Mouse (Mus musculus): Measurements from ENCODE around the gene Fetub. TPM values are rescaled to one million over a fixed set of nuclear protein-coding genes. Genes with fewer than 3 reads are reported as not detected.

The Fetub gene
- total RNA-seq, 2 experiments from 2014 or later: not detected

- ATAC-seq (replicated peaks; ENCODE audit: low FRiP score, poor library complexity, severe bottlenecking): no peak
Observed at GRCm38 (mm10) chr16:22955397-22956084, 37.4 kb downstream of the Fetub start.

GRCm38 (mm10) chr16:22956085-22956439 lies 37.9 kb downstream of the Fetub start:
- ATAC-seq (replicated peaks; ENCODE audit: low FRiP score, poor library complexity, severe bottlenecking): no peak

- no peak for ATAC-seq (replicated peaks; ENCODE audit: low FRiP score, poor library complexity, severe bottlenecking)
Observed at GRCm38 (mm10) chr16:22961073-22961472, 42.9 kb downstream of the Fetub start.

GRCm38 (mm10) chr16:22962256-22962655 lies 44.1 kb downstream of the Fetub start:
- no peak for ATAC-seq (replicated peaks; ENCODE audit: low FRiP score, poor library complexity, severe bottlenecking)

GRCm38 (mm10) chr16:22963293-22963692 lies 45.2 kb downstream of the Fetub start:
- ATAC-seq (replicated peaks; ENCODE audit: low FRiP score, poor library complexity, severe bottlenecking): no peak

- ATAC-seq (replicated peaks; ENCODE audit: low FRiP score, poor library complexity, severe bottlenecking): no peak
Observed at GRCm38 (mm10) chr16:22967383-22968030, 49.4 kb downstream of the Fetub start.

Other genes starting within 250 kb of the Fetub start
- not detected in 2 replicates for gene Crygs, start 106.8 kb upstream of the Fetub start, total RNA-seq (2015; ENCODE audit: low replicate concordance)
- not detected in 2 replicates for gene Crygs, start 106.8 kb upstream of the Fetub start, total RNA-seq (2017; ENCODE audit: low replicate concordance)
- gene Tbccd1, start 60.7 kb upstream of the Fetub start, total RNA-seq (2015; ENCODE audit: low replicate concordance): 12.5 and 13.6 TPM in 2 replicates
- gene Tbccd1, start 60.7 kb upstream of the Fetub start, total RNA-seq (2017; ENCODE audit: low replicate concordance): 21.0 and 21.3 TPM in 2 replicates
- gene Dnajb11, start 60.5 kb upstream of the Fetub start, total RNA-seq (2015; ENCODE audit: low replicate concordance): 27.2 and 43.8 TPM in 2 replicates
- 42.3 and 65.0 TPM in 2 replicates for gene Dnajb11, start 60.5 kb upstream of the Fetub start, total RNA-seq (2017; ENCODE audit: low replicate concordance)
- gene Ahsg, start 27.1 kb upstream of the Fetub start, total RNA-seq (2015; ENCODE audit: low replicate concordance): not detected in 2 replicates
- not detected in 2 replicates for gene Ahsg, start 27.1 kb upstream of the Fetub start, total RNA-seq (2017; ENCODE audit: low replicate concordance)
- not detected in 2 replicates for gene Hrg, start 32.7 kb downstream of the Fetub start, total RNA-seq (2015; ENCODE audit: low replicate concordance)
- gene Hrg, start 32.7 kb downstream of the Fetub start, total RNA-seq (2017; ENCODE audit: low replicate concordance): not detected in 2 replicates
- not detected in 2 replicates for gene Kng2, start 111.1 kb downstream of the Fetub start, total RNA-seq (2015; ENCODE audit: low replicate concordance)
- gene Kng2, start 111.1 kb downstream of the Fetub start, total RNA-seq (2017; ENCODE audit: low replicate concordance): 2.1 and 3.2 TPM in 2 replicates
- gene Kng1, start 139.5 kb downstream of the Fetub start, total RNA-seq (2015; ENCODE audit: low replicate concordance): not detected in 2 replicates
- gene Kng1, start 139.5 kb downstream of the Fetub start, total RNA-seq (2017; ENCODE audit: low replicate concordance): 0.51 TPM in 1 of 2 replicates, not detected in the other
- gene Eif4a2, start 189.1 kb downstream of the Fetub start, total RNA-seq (2015; ENCODE audit: low replicate concordance): 120 and 145 TPM in 2 replicates
- 151 and 206 TPM in 2 replicates for gene Eif4a2, start 189.1 kb downstream of the Fetub start, total RNA-seq (2017; ENCODE audit: low replicate concordance)
- 51.0 and 64.0 TPM in 2 replicates for gene Rfc4, start 209.4 kb downstream of the Fetub start, total RNA-seq (2015; ENCODE audit: low replicate concordance)
- 20.4 and 27.0 TPM in 2 replicates for gene Rfc4, start 209.4 kb downstream of the Fetub start, total RNA-seq (2017; ENCODE audit: low replicate concordance)
- gene Adipoq, start 228.2 kb downstream of the Fetub start, total RNA-seq (2015; ENCODE audit: low replicate concordance): 4.4 TPM in 1 of 2 replicates, not detected in the other
- gene Adipoq, start 228.2 kb downstream of the Fetub start, total RNA-seq (2017; ENCODE audit: low replicate concordance): not detected in 2 replicates

Data from erythroblast, adult 5-6 weeks (primary cell).